Mouse (Mus musculus): Measurements from ENCODE around the gene Wt1. TPM values are rescaled to one million over a fixed set of nuclear protein-coding genes. Genes with fewer than 3 reads are reported as not detected.

Wt1 gene
- 10 to 100 TPM; 19.7 to 21.5 TPM for total RNA-seq (2021)

DNA sequence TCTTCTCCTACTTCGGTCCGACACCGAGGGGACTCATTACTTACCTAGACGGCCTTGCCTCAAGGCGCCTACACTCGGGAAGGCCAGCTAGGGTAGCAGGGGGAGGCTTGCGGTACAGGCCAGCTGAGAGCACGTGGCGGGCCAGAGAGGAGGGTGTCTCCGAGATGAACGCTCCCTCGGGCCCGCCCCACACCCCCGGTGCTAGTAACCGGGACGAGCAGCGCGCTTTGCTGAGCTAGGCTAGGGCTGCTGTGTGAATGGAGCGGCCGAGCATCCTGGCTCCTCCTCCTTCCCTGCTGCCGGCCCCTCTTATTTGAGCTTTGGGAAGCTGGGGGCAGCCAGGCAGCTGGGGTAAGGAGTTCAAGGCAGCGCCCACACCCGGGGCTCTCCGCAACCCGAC lies at the start of gene Wt1:
TSS of gene Wt1 (plus strand) at position 251 of the 400 bp plus-strand sequence.
- DNase-seq = peak; percentile 73

DNA sequence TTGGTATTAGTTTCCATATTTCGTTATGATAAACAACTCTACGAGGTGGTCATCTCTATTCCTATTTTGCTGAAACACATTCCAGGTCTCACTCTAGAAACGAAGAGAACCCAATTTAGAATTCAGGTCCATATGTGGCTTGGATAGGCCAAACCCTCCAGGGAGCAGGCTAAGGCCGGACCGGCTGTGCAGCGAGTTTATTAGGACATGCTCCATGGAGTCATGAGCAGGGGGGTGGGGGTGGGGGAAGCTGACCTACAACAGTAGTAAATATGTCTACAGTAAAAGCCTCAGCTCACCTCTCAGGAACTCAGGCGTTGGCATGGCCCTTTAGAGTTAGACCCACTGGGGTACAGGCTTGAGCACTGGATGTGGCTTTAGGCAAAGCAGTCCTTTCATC lies 49.2 kb upstream of the Wt1 start:
- no peak for DNase-seq

DNA sequence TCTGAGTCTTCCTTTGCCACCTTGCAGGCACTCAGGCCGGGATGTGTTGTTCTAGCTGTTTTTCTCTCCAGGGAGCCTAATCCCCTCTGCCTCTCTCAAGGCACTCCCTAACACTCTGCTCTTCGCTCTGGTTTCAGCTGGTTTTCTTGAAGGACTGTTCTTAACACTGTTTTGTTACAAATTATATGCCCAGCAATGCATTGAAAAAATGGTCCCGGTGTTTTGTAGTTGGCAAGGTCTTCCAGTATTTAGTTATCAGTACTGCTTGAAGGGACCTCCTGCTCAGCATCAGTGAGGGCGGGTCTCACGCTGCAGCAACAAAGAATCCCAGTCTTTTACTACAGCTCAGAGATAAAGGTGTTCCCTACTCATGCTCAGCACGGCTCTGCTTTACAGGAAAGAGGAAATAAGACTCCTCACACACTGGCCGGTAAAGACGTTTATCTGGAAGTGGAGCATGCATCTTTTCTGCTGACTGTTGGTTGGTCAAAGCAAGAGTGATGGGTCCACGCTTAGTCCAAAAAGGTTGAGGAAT lies 44.0 kb upstream of the Wt1 start:
- DNase-seq = no peak

DNA sequence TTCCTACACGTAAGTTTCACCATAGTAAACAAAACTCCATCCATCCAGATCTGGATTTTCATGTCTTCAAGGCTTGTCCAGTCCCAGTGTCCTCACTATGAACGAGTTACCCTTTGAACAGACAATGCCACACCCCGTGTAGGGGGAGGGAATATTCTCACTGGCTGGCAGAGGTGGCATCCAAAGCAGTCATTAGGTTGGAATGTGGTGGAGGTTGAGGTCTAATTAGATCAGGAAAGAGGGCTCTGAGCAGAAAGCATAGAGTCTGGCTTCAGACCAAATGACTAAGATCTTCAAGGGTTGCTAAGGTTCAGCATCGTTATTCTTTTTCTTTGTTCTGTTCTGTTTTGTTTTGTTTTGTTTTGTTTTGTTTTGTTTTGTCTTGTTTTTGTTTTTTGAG lies 42.3 kb upstream of the Wt1 start:
- DNase-seq = no peak

DNA sequence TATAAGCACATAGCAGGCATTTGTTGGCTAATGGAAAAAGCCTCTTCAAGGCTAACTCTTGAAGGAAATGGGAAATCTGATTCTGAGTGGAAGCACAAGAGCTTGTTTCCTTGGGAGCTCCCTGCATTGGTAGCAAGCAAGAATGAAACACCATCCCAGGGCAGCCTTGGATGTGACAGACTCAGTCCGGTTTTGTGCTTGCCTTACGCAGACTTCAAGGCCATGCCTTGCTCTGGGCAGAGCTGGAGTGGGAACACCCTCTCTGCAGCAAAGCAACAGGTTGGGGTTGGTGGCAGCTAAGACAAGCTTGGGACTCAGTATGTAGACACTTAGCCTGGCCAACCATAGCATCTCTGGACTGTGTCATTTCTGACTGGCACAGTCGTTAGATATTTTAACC lies 40.2 kb upstream of the Wt1 start:
- DNase-seq = no peak

DNA sequence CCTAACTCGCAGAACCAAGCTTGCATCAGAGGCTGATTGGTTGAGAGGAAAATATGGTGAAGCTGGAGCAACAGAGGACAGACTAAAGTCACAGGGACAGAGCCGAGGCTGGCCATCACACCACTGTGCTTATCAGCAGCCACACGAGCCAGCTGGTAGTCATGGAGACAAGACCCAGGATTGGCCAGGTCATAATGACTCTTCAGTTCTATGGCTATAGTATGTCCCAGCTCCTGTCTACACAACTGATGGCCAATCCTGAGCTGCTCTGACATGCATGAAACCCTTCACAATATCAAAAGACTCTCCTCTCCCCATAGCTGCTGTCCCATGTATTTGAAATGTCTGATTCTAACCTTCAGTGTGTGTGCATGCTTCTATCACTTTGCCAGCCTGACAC lies 38.3 kb upstream of the Wt1 start:
- no peak for DNase-seq

DNA sequence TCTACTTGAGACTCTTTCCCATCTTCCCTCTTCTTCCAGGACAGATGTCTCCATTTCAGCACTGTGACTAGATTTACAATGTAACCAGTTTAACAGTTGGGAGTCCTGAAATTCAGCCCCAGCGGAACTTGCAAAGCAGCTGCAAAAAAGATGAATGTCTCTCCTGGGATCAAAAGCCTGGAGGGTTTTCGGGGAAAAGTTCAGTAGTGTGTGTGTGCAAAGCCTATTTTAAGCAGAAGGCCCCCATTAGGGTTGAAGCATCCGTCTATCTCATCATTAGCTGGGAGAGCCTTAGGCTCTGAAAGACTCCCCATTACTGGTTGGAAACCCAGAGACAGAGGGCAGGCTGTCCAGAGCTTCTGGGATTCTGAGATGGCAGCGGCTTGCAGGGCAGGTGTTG lies 37.2 kb upstream of the Wt1 start:
- DNase-seq = no peak

DNA sequence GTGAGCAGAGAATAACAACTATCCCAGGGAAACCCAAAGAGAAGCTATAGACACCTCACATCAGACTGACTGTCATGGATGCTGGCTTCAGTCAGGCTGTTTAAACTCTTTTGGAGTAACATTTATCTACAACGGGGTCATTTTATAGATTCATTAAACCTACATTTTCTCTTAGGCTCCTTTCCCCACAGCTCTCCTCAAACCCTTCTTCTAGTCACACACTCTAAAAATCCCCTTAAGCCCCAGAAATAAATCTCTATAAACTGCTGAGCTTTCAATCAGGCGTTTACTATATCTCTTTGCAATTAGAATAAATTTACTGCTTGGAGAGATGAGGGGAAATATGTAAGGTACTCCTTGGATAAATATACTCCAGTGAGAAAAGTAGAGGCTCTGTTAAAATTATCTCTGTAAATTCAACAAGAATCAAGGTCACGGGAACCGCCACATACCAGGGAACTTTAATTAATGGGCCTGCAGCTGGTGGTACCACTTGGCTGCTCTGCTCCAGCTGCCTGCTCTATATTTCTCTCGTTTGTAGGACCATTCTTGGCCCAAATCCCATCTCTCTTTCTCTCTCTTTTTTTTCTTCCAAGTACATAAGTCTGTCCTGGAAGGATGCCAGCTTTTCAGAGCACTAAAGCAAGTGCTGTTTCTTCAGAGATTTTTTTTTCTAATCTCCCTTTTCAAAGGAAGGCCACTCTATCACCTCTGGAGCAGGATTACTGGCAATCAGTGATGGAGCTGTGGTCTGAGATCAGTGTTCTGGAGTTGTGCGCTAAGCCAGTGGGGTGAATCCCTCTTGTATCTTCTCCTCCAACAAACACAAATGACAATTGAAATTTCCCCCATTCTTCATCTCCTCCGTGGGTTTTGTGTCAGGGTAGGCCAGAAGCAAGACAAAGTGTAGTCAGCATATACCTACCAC lies 36.5 kb upstream of the Wt1 start:
- no peak for DNase-seq

DNA sequence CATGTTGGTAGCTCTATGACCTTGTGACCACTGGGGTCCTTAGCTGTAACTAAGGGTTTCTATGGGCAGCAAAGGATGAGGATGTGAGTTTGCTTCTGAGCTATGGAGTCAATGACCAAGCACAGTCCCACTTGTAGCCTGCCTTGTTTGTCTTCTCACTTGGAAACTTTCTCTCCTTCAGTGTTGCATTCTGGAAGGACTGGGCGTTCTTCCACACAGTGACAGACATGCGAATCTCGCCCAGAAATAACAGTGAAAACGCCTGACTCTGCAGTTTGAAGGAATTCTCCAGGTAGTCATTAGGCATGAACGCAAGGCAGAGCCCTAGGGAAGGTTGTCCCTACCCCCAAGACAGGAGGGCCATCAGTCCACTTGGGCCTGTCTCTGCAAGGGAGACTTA lies 35.3 kb upstream of the Wt1 start:
- DNase-seq = no peak

DNA sequence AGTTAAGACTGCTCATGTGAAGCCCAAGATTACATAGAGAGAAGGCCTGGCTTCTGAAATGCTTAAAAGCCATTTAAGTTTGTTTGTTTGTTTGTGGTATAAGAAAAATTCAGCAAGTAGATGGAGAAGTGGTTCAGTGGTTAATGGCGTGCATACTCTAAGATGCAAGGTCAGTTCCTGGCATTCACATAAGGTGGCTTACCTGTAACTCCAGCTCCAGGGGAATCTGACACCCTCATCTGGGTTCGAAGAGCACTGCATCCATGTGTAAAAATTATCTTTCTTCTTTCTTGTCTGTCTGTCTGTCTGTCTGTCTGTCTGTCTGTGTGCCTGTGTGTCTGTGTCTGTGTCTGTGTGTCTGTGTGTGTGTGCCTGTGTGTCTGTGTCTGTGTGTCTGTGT lies 34.6 kb upstream of the Wt1 start, which contains the start of gene Gm11060:
TSS of gene Gm11060 (plus strand) at position 301 of the 400 bp plus-strand sequence.
- DNase-seq = no peak

DNA sequence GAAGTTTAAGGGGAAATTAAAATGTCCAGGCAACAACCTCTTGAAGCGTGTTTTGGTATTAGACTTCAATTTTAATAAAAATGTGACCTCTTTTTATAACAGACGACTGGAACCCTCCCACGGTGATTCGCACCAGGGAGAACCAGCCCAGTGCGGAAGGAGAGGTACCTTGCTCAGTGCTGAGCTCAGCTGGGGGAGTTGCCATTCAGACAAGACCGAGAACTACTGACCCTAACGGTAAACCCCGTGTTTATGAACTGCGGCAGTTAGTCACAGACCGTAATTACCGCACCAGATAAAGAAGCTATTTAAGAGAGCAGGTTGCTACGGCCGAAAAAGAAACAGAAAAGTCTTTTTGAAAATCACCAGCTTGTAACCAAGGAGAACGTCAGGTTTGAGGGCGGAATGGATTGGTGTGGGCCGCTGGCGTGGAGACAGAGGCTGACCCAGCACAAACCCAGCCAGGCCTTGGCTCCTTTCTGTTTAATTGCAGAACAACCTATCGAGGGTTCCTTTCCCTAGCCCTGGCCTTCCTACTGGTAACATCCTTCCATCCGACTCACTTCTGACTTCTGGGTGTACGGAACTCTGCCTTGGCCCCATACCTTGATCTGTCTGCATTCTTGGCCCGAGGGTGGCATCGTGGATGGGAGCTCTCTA lies 28.9 kb upstream of the Wt1 start:
- DNase-seq = no peak

DNA sequence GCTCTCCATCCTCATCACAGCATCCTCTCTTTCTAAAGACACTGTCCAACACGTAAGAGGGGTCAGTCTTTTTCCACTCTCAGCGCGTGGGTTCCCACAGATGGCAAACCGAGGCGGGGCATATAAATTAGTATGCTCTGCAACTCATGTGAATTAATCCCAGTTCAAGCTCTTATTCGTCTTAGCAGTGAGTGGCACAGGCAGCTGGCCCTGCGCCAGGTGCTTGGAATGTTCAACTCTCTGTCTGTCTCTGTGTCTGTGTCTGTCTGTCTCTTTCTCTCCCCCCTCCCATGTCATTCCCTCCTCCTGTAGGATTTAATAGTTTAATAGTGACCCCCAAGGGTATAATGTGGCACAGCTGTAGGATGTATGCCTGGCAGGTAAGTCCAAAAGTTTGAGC lies 26.9 kb upstream of the Wt1 start:
- DNase-seq = no peak

DNA sequence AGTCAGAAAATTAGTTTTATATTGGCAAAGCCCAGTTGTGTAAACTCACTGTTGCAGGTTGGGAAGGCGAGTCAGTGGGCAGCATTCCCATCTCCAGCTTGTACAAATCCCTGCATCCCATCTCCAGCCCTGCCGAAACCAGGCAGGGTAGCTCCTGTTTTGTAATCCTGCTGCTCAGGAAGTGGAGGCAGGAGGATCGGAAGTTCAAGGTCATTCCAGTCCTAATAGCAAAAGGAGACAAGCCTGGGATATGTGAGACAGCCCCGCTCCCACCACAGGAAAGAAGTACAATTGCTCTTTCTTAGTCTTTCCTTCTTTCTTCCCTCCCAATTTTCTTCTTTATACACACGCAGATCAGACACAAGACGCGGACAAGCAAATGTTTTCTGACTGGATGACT lies 25.8 kb upstream of the Wt1 start:
- DNase-seq = no peak

DNA sequence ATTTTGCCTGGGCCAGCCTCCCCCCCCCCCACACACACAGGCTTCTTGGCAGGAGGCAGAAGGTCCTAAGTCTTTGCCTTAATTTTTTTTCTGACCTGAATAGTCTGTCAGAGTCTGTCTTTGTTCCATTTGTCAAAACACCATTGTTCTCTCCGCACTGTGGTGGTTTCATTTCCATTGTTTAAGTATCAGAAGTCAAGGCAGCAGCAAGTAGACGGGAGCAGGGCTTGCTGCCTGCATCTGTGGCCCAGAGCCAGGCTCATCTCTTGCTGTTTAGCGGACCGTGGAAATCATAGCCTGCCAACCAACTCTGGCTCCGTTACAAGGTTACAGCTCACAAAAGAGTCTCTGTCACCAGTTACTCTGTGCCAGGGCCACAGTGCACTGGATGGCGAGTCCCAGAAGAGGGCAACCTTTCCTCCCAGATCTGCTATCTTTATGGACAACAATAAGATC lies 17.6 kb upstream of the Wt1 start:
- DNase-seq = peak; percentile 85

DNA sequence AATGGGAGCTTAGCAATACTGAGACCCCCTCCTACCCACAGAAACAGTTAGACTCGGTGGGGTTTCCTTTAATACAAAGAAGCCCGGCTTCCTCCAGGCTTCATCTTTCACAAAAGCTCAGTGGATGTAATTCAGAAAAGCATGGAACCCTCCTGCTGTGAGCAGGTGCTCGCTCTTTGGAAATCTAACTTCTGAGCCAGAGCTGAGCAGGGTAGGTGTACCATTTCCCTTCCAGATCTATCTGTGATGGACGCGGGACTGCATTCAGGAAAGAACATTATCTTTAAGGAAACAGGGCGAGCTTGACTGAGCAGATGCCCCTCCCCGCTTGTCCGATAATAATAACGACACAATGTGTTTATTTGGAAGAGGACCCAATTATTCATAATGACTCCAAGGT lies 12.3 kb upstream of the Wt1 start:
- no peak for DNase-seq

DNA sequence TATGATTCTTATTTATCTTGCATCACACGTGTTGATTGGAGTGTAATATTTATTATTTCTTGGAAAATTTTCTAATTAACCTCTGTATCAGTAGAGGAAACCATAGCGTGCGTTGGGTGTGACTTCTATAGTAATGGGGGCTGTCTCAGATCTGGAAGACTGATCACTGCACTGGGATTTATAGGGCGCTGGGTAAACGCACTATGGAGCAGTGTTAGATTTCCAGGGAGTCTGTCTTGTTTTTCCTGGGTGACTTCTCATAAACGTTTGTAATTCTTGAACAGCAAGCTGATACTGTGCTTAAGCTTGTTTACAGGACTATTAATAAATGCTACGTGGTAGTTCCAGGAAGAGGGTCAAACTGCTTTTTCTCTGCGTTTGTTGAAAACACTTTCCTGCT lies 8.7 kb upstream of the Wt1 start:
- DNase-seq = no peak

DNA sequence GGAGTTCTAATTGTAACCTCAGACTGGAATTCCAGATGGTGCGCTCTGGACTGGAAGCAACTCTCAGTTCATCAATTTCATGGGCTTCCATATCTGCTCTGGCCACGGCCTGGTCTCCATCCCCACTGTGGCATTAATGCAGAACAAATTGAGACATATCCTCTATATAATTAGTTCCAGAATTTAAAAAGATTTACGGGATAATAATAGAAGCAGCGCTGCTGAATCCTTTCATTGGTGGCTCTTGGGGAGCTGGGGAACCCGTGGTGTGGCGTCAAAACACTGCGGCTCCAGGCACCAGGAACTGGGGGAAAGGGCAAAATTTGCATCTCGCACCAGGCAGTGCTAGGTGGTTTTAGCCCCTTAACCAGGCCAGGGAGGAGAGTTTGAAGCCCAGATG lies 4.1 kb upstream of the Wt1 start:
- no peak for DNase-seq

DNA sequence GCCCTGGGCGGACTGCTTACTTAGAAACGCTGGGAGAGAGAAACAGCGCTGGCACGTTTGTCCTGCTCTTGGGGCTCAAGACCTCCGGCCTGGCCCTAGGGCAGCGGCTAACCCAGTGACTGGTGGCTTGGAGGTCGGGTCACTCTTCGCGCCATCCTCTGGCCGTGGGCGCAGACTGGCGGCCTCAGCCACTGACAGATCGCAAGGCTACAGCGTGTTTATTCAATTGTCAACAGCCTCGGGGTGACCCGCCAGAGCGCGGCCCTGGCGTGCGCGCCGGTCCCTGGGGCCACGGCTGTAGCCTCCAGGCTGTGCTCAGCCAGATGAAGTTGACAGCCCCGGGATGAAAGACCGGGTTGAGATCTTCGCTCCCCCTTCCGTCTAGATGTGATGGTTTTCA lies 3.4 kb upstream of the Wt1 start:
- peak; percentile 35 for DNase-seq

DNA sequence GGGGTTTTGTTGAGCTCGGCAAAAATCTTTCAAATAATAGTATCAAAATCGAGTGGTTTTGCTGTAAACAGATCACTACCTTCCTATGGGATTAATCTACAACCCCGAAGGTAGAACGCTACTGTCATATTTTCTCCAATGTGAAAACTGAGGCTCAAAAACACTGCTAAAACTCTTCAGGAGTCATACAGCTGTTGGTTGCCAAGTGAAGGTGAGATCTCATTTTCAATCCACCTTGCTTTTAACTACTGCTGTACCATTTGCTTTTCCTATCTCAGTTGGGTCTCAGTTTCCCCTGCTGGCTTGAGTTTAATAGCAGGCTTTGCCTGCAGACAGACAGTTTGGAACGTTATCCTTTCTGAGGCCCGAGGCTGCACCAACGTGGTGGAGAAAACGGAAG lies 2.9 kb upstream of the Wt1 start:
- DNase-seq = no peak

DNA sequence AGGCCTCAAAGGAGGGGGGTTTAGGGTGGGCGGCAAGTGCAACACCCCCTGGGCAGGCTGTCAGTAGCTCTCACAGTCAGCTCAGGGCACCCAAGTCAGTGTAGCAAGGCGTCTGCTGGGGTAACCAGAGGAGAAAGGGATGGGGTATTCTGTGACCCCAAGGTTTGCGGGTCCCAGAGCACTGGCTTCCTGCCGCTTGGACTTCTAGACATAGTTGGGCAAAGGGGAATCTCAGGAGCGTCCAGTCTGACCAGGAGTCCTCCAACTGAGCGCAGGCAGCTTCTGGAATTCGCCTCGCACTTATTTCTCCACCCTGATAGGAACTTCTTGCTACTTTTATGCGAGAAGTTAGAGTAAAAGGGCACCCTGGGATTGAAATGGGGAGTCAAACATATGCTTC lies 2.4 kb upstream of the Wt1 start:
- DNase-seq = no peak

DNA sequence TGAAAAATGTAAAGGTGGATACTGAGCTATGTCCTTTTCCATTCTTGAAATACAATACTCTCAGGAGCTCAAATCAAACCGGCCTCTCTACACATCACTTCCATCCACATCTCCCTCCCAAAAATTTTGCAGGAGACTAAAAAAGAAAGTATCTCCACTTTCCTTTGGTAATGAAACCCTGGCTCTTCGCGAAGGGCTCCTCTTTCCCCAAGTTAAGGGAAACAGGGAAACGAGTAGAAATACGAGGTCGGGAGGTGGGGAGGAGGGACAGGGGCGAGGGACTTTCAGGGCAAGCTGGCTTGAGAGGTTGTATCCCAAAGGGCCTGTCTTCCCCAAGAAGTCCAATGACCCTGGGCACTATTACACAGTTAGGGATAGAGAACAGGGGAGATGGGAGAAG lies 1.9 kb upstream of the Wt1 start:
- no peak for DNase-seq

DNA sequence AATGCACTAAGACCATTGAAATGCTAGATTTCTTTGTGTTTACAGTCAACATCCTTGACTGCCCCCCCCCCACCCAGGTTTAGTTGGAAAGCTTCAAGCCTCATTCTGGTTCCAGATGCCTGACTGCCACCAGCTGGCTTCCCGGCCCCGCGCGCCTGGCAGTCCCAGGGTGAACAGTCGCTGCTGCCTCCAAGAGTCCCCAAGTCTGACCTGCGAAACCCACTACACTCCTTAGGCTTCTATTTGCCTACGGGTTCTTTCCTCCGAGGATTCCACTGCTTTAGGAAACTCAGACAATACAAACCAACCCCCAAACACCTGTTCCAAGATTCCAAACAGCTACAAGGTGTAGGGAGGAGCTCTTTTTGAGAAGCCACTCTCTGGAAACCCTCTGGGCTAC lies 1.1 kb upstream of the Wt1 start:
- no peak for DNase-seq

DNA sequence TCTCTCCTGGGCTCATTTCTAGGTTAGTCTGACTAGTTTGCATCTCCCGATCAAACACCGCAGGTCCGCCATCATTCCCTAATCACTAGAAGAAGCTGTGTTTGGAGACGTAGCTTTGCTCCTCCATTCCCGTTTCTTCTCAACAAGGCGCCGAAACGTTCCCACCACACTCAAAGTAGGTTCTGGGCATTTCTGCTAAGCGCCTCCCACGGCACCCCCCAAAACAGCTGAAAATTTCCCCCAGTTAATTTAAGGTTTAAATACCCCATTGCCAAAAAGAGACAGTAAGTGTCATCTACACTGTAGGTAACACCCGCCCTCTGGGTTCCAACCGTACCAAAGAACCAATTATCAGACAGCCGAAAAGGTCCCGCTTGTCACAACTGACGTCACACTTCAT lies 688 bp upstream of the Wt1 start:
- no peak for DNase-seq

Measured in heart, postnatal 4 days (tissue).